Mouse (Mus musculus): ENCODE results near the gene Cdkal1.

- TF ChIP-seq USF1 (IDR thresholded peaks at IDR 0.05; ENCODE audit: low read depth) (no peak), CTCF (IDR thresholded peaks at IDR 0.05; ENCODE audit: control insufficient read depth, insufficient read depth, insufficient read length) (no peak), MYOD1 (IDR thresholded peaks at IDR 0.05; ENCODE audit: control insufficient read depth, insufficient read length, low read depth) (no peak), MYOG (IDR thresholded peaks at IDR 0.05; ENCODE audit: control insufficient read depth, extremely low read depth, insufficient read length) (no peak), CEBPB (IDR thresholded peaks at IDR 0.05; ENCODE audit: low read depth) (no peak)
These were observed 499.4 kb downstream of the Cdkal1 start for GRCm38 (mm10) chr13:29356158-29356485.
